1 mouse cellular context compared by ENCODE assay signal in genomic region chr3:89308089-89308488, GRCm38 (mm10).
TF ChIP-seq lines count a peak whose summit lies in the region.

No protein-coding gene starts in this region.

TF ChIP-seq in MEL, 35 proteins besides CTCF, POLR2A, EP300 and RAD21 (continued from another document):
- peak; percentile 95 for TF ChIP-seq SMC3 (IDR thresholded peaks at IDR 0.05; ENCODE audit: low read depth, low read length)
- no peak for TF ChIP-seq ETS1 (IDR thresholded peaks at IDR 0.05; ENCODE audit: low read depth, low read length)
- peak; percentile 60; the same call in 1 of the 2 replicates for TF ChIP-seq SIN3A (IDR thresholded peaks at IDR 0.05; ENCODE audit: low read length)
- TF ChIP-seq MYC (IDR thresholded peaks at IDR 0.05; ENCODE audit: low read depth, low read length), result no peak
- no peak for TF ChIP-seq MYB (IDR thresholded peaks at IDR 0.05; ENCODE audit: low read depth, low read length)
- TF ChIP-seq MAZ (IDR thresholded peaks at IDR 0.05; ENCODE audit: low read depth, low read length), result 0 out of 2 replicates have a peak, but pooled peaks have one; percentile 55
- peak; percentile 29; the same call in 1 of the 2 replicates for TF ChIP-seq TCF12 (IDR thresholded peaks at IDR 0.05; ENCODE audit: low read depth, low read length)
- TF ChIP-seq ZC3H11A (IDR thresholded peaks at IDR 0.05; ENCODE audit: low read depth, low read length), result peak; percentile 74
- TF ChIP-seq ZKSCAN1 (IDR thresholded peaks at IDR 0.05; ENCODE audit: low read depth, low read length), result no peak
